Mouse (Mus musculus): ENCODE results near the gene Galk1.

The Galk1 gene

GRCm38 (mm10) chr11:116011529-116012261 is 824 bp downstream of the Galk1 start:
- no peak for DNase-seq (ENCODE audit: low spot score)

- no peak for DNase-seq (ENCODE audit: low spot score)
These were observed 1.6 kb downstream of the Galk1 start for GRCm38 (mm10) chr11:116010948-116011347.

GRCm38 (mm10) chr11:116010146-116010545 is 2.4 kb downstream of the Galk1 start:
- DNase-seq (ENCODE audit: low spot score) = no peak

DNA sequence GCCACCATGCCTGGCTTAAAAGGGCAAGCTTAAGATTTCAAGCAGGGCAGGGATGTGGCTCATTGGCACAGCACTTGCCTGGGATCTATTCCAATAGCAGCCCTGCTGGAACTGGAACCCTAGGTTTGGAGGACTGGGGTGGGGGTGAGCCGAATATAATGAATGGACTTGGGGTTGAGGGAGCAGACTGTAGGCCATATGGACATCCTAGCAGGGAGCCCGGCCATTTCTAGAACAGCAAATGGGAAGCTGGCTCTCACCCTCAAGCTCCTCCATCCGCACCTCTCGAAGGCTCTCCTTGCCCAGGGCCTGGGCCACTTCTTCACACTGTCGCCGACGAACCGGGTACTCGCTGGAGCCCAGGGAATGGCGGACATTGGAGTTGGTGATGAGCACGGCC is 2.9 kb downstream of the Galk1 start:
- no peak for DNase-seq (ENCODE audit: low spot score)

- DNase-seq (ENCODE audit: low spot score) = no peak
These were observed 3.6 kb downstream of the Galk1 start for GRCm38 (mm10) chr11:116008832-116009375.

DNA sequence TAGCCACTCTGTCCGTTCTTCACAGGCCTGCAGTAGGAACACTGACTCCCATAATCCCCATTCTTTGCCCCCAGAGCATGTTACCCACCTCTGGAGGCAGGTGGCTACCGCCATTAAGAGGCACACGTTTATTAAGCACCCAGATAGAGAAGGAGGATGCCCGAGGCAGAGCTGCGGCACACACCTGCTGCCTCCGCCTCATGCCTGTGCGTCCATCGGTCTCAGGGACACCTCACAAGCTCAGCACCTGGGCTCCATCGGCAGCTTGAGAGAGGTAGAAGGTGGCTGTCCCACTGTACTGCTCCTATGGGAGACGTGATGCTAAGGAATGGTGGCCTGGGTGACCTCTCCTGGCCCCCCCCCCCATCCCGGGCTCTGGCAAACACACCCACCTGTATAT is 4.1 kb downstream of the Galk1 start:
- no peak for DNase-seq (ENCODE audit: low spot score)

DNA sequence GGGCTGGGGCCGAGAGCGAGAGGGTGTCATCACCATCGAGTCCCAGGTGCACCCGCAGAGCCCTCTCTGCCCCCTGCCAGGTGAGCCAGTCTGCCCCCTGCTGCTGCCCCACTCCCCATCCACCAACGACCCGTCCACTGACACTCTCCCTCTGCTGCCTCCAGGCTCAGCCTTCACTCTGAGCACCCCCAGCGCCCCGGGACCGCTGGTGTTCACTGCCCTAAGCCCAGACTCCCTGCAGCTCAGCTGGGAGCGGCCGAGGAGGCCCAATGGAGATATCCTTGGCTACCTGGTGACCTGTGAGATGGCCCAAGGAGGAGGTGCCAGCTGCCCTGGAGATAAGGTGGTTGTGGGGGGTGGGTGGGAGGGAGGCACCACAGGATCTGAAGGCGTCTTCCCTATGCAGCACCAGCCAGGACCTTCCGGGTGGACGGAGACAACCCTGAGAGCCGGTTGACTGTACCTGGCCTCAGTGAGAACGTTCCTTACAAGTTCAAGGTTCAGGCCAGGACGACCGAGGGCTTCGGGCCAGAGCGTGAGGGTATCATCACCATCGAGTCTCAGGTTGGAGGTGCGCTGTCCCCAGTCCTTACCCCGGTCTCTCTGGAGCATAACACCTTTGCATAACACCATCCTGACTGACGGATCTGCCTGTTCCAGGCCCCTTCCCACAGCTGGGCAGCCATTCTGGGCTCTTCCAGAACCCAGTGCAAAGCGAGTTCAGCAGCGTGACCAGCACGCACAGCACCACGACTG is 5.2 kb downstream of the Galk1 start:
- no peak for DNase-seq (ENCODE audit: low spot score)

DNA sequence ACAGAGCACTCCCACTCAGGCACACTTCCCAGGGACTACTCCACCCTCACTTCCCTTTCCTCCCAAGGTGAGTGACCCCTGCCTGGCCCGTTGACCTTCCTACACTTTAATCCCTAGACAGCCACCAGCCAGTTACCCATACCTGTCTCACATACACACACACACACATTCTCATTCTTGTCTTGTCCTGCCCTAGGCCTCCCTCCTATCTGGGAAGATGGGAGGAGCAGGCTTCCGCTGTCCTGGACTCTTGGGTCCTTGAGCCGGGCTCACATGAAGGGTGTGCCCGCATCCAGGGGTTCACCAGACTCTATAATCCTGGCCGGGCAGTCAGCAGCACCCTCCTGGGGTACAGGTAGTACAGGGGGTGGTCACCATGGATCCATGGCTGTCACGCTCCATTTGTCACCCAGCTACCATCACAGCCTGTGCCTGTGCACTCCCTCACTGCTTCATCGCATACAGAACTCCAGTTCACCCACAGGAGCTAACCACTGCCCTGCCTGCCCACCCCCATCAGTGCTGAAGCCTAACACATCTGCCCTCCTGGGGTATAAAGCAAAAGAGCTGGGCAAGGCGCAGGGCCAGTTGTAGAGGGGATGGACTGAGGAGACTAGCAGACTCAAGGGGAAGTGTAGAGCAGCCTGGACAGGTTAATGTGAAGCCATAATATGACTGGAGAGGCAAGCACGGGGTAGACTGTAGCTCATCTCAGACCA is 6.7 kb downstream of the Galk1 start:
- DNase-seq (ENCODE audit: low spot score) = no peak

GRCm38 (mm10) chr11:116004840-116005700 is 7.4 kb downstream of the Galk1 start:
- peak; percentile 64 for DNase-seq (ENCODE audit: low spot score)

- DNase-seq (ENCODE audit: low spot score) = no peak
These were observed 8.2 kb downstream of the Galk1 start for GRCm38 (mm10) chr11:116004186-116004823.

- DNase-seq (ENCODE audit: low spot score) = no peak
These were observed 9.6 kb downstream of the Galk1 start for GRCm38 (mm10) chr11:116002894-116003293.

GRCm38 (mm10) chr11:116001725-116002124 is 10.8 kb downstream of the Galk1 start:
- no peak for DNase-seq (ENCODE audit: low spot score)

DNA sequence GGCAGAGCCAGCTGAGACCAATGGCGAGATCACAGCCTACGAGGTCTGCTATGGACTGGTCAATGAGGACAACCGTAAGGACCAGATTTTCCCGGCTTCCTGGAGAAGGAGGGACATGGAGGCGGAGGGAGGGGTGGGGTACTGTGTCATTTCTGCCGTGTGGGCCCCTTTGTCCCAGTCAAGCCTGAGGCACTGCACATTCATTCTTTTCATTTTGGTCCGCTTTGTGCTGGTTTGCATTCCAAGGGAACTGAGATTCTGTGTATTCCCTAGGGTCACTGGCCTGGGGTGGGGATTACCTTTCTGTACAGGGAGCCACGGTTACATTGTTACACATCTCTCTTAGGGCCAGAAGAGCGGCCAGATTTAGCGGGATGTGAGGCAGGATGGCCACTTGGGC is 11.9 kb downstream of the Galk1 start:
- no peak for DNase-seq (ENCODE audit: low spot score)

GRCm38 (mm10) chr11:115999538-116000143 is 12.9 kb downstream of the Galk1 start:
- DNase-seq (ENCODE audit: low spot score) = peak; percentile 46

GRCm38 (mm10) chr11:115999027-115999426 is 13.5 kb downstream of the Galk1 start:
- no peak for DNase-seq (ENCODE audit: low spot score)

GRCm38 (mm10) chr11:115997662-115998061 is 14.9 kb downstream of the Galk1 start:
- no peak for DNase-seq (ENCODE audit: low spot score)

- no peak for DNase-seq (ENCODE audit: low spot score)
These were observed 15.5 kb downstream of the Galk1 start for GRCm38 (mm10) chr11:115997047-115997446.

- no peak for DNase-seq (ENCODE audit: low spot score)
These were observed 17.3 kb downstream of the Galk1 start for GRCm38 (mm10) chr11:115995256-115995655.

GRCm38 (mm10) chr11:115992098-115992497 is 20.4 kb downstream of the Galk1 start:
- no peak for DNase-seq (ENCODE audit: low spot score)

DNA sequence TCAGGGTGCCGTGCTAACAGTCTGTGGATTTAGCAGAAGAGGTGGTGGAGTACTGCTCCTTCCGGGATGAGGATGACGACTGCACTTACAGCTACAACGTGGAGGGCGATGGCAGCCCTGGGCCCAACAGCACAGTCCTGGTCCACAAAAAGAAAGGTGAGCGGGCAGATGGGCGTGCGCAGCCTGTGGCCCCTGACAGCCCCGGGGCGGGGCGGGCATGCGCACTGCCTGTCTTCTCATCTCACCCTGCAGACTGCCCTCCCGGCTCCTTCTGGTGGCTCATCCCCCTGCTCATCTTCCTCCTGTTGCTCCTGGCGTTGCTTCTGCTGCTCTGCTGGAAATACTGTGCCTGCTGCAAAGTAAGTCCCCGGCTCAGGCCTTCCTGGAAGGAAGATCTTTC is 22.8 kb downstream of the Galk1 start:
- no peak for DNase-seq (ENCODE audit: low spot score)

DNA sequence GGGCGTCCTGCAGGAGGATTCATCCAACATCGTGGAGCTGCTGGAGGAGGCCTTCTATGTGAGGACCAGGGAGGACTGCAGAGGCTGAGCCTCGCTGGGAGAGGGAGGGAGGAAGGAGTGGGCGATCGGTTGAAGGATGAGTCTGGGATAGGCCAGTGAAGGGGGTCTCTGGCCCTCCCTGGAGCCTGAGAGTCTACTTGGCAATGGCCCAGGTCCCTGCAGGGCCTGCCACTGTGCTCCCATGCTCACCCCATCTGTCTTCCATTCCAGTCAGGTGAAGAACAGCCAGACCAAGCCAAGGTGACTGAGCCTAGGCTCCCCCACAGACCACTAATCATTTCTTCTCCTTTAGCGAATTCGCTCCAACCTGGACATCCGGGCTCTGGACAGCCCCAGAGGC is 29.2 kb downstream of the Galk1 start:
- DNase-seq (ENCODE audit: low spot score) = no peak

All from ovary, postnatal 10 days (tissue).